Mouse (Mus musculus) liver, embryonic 14.5 days (tissue): Measurements from ENCODE around the gene Smad3. TPM values are rescaled to one million over a fixed set of nuclear protein-coding genes. Genes with fewer than 3 reads are reported as not detected.

Experiments
- ATAC-seq: fragments of 200-750 bp; cut with Nextera tagmentation; 2 replicates; pipeline ENCODE4 v1.8.0; 2017; ENCODE audit warnings: moderate number of reproducible peaks, mild to moderate bottlenecking, moderate library complexity; ENCODE audit not compliant: insufficient read depth
- DNase-seq, 3 experiments: peaks; one replicate each; pipeline ENCODE4 v3.0.0-alpha.2; 2012 to 2013; ENCODE audit warnings: low read depth in 3 of 3, low spot score in 3 of 3
- H3K27ac ChIP-seq: fragments of 300-500 bp; sonication (generic); 2 replicates; pipeline ENCODE4 v1.5.1; 2014; ENCODE audit warnings: moderate library complexity, mild to moderate bottlenecking, control low read depth, inconsistent platforms
- H3K27me3 ChIP-seq: fragments of 300-500 bp; sonication (generic); 2 replicates; pipeline ENCODE4 v1.6.1; 2014; ENCODE audit warnings: mild to moderate bottlenecking, low read length, moderate library complexity; ENCODE audit not compliant: control insufficient read depth, insufficient read depth
- H3K36me3 ChIP-seq: fragments of 300-500 bp; sonication (generic); replicated peaks from 2 replicates; pipeline ENCODE4 v1.6.1; 2014; ENCODE audit warnings: low read depth; ENCODE audit not compliant: control insufficient read depth, insufficient read depth
- H3K4me1 ChIP-seq, 2 experiments: fragments of 200-500 bp in 1 of 2; fragments of 300-500 bp in 1 of 2; sonication (generic) in 1 of 2; replicated peaks; 2 replicates each; pipeline ENCODE4 v1.6.1; 2012 to 2014; ENCODE audit warnings: antibody characterized with exemption in 1 of 2, inconsistent platforms in 1 of 2, low read length in 1 of 2; ENCODE audit not compliant: control insufficient read depth in 2 of 2, insufficient read depth in 2 of 2
- H3K4me2 ChIP-seq: fragments of 300-500 bp; sonication (generic); 2 replicates; pipeline ENCODE4 v1.6.1; 2014; ENCODE audit warnings: low read depth, mild to moderate bottlenecking, control low read depth, moderate library complexity
- H3K4me3 ChIP-seq, 2 experiments: fragments of 200-500 bp in 1 of 2; fragments of 300-500 bp in 1 of 2; sonication (generic) in 1 of 2; 2 replicates each; pipeline ENCODE4 v1.5.1; 2012 to 2014; ENCODE audit warnings: low read depth in 2 of 2, low read length in 2 of 2, mild to moderate bottlenecking in 2 of 2, control low read depth in 1 of 2, inconsistent platforms in 1 of 2, moderate library complexity in 1 of 2; ENCODE audit not compliant: insufficient read depth in 1 of 2
- H3K9ac ChIP-seq: fragments of 300-500 bp; sonication (generic); replicated peaks from 2 replicates; pipeline ENCODE4 v1.6.1; 2014; ENCODE audit warnings: mild to moderate bottlenecking, control low read depth, moderate library complexity
- H3K9me3 ChIP-seq: fragments of 300-500 bp; sonication (generic); 2 replicates; pipeline ENCODE4 v1.6.1; 2016; ENCODE audit warnings: low read length, mixed read lengths; ENCODE audit not compliant: control insufficient read depth
- CTCF ChIP-seq: IDR thresholded peaks from 2 replicates; pipeline ENCODE4 v1.5.1; 2016; ENCODE audit warnings: antibody characterized with exemption, low read depth, control low read depth
- EP300 ChIP-seq: IDR thresholded peaks from 2 replicates; pipeline ENCODE4 v1.6.1; 2016; ENCODE audit warnings: antibody characterized with exemption, low read depth
- WGBS: fragments of 180-500 bp; shearing (Covaris S2); extraction: QIAGEN DNeasy Blood & Tissue Kit; methylation state at CpG from one replicate; pipeline ENCODE4 v1.1.7; 2014; ENCODE audit not compliant: insufficient replicate concordance; 5-methylcytosine and 5-hydroxymethylcytosine counted together
- polyA plus RNA-seq, 2 experiments: library from polyadenylated mRNA; depleted of rRNA in 1 of 2; stranded (reverse) in 1 of 2; unstranded in 1 of 2; fragments of >200 nt; fragmentation: Nextera tagmentation in 1 of 2; extraction: Ambion mirVana in 1 of 2; gene quantifications; 2 replicates each; pipeline versions ENCODE4 v1.2.1 to v1.2.3; 2012 to 2014

Gene Smad3
- polyA plus RNA-seq, 2 experiments = 1.7 to 3.2 TPM

DNA sequence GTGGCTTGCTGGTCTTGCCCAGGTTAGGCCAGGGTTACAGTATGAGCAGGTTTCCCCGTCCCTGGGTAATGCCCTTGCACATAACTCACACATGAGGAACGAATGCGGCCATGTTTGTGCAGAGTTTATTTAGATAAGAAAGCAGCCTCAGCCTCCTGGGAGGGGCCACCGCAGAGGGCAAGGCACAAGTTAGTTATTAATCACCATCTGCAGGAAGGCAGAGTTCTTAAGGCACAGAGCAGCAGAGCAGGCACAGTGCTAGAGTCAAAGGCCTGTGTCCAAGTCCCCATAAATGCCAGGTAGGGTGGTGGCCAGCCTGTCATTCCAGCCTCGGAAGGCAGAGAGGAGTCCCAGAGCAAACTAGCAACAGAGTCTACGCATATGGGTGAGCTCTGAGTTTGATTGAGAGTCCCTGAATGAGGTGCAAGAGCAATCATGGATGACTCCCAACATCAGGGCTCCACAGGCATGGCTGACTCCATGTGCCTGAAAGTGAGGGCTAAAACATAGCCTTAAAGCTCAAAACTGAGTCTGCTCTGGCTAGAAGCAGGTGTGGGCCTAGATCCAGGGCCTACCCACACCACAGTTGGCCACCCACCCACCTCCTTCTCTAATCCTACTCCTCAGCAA is 17.2 kb upstream of the Smad3 start:
- 30% methylated on average over 6 of the region's 6 CpGs for WGBS
- H3K27ac ChIP-seq = peak overlapping the region; percentile 41
- TF ChIP-seq EP300 = 0 out of 2 replicates have a peak, but pooled peaks have one; percentile 14
- no peak for TF ChIP-seq CTCF
- peaks cover 15 to 24% of the 10 kb centered on the region in 2 experiments for H3K4me1 ChIP-seq
- no peaks in the 10 kb centered on the region for H3K27me3 ChIP-seq
- no peaks in the 10 kb centered on the region for H3K9me3 ChIP-seq
- H3K36me3 ChIP-seq = no peaks in the 10 kb centered on the region
- H3K9ac ChIP-seq = no peak overlapping the region
- peak in 1 of 3 experiments; percentile 51 for DNase-seq
- peak; percentile 88 for ATAC-seq
- H3K4me2 ChIP-seq = peak overlapping the region; percentile 34
- 0 out of 4 replicates have a peak overlapping the region, but pooled peaks of 1 of the 2 experiments have one; percentile 5 for H3K4me3 ChIP-seq

- Histone ChIP-seq H3K4me1 (peaks cover 15 to 18% of the 10 kb centered on the region in 2 experiments), H3K27me3 (no peaks in the 10 kb centered on the region), H3K9me3 (no peaks in the 10 kb centered on the region), H3K36me3 (no peaks in the 10 kb centered on the region), H3K4me2 (no peak overlapping the region), H3K9ac (no peak overlapping the region), H3K27ac (no peak overlapping the region), H3K4me3 (no peak overlapping the region)
- no peak for ATAC-seq
- DNase-seq = no peak
- no peak for TF ChIP-seq EP300
- no peak for TF ChIP-seq CTCF
- 73% methylated on average over 10 of the region's 10 CpGs for WGBS
Observed at GRCm38 (mm10) chr9:63772452-63772851, 14.7 kb upstream of the Smad3 start.

- WGBS = 39% methylated on average over 5 of the region's 5 CpGs
- no peak for ATAC-seq
- Histone ChIP-seq H3K4me3 (no peak overlapping the region), H3K27ac (no peak overlapping the region), H3K36me3 (no peaks in the 10 kb centered on the region), H3K4me1 (peaks cover 15 to 18% of the 10 kb centered on the region in 2 experiments), H3K27me3 (no peaks in the 10 kb centered on the region), H3K9me3 (no peaks in the 10 kb centered on the region), H3K4me2 (no peak overlapping the region), H3K9ac (no peak overlapping the region)
- TF ChIP-seq EP300 = no peak
- no peak for TF ChIP-seq CTCF
- no peak for DNase-seq
Observed at GRCm38 (mm10) chr9:63771676-63772075, 13.9 kb upstream of the Smad3 start.

DNA sequence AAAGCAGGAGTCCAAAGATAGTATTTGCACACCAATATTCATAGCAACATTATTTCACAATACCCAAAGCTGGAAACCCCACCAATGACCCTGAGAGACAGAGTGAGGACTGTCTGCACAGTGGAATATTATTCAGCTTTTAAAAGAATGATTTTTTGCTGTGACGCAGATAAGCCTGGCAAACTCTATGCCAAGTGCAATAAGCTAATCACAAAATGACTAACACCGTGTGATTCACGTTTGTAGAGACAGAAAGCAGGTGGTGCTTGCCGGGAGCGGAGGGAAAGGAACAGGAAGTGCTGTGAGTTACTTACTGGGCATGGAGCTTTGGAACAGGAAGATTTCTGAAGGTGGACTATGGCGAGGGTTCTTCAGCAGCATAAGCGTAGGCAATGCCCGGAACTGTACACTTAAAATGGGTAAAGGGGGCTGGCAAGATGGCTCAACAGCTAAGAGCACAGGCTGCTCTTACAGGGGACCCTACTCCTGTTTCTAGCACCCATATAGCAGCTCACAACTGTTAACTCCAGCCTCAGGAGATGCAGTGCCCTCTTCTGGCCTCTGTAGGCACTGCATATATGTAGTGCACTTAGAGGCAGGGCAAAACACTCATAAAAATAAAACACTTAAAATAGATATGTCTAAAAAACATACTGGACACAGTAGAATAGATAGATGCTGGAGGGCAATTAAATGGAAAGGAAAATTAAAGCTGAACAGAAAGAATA is 3.7 kb upstream of the Smad3 start:
- H3K9ac ChIP-seq = no peak overlapping the region
- peaks cover 2% of the 10 kb centered on the region; the same call in 1 of the 2 replicates for H3K9me3 ChIP-seq
- no peak overlapping the region for H3K27ac ChIP-seq
- WGBS = 84% methylated on average over 8 of the region's 8 CpGs
- ATAC-seq (no peak), DNase-seq (no peak)
- no peak overlapping the region for H3K4me3 ChIP-seq
- H3K27me3 ChIP-seq = no peaks in the 10 kb centered on the region
- no peak overlapping the region for H3K4me2 ChIP-seq
- no peaks in the 10 kb centered on the region for H3K36me3 ChIP-seq
- H3K4me1 ChIP-seq = peaks cover 11 to 26% of the 10 kb centered on the region in 2 experiments
- TF ChIP-seq CTCF = peak; percentile 61
- no peak for TF ChIP-seq EP300

DNA sequence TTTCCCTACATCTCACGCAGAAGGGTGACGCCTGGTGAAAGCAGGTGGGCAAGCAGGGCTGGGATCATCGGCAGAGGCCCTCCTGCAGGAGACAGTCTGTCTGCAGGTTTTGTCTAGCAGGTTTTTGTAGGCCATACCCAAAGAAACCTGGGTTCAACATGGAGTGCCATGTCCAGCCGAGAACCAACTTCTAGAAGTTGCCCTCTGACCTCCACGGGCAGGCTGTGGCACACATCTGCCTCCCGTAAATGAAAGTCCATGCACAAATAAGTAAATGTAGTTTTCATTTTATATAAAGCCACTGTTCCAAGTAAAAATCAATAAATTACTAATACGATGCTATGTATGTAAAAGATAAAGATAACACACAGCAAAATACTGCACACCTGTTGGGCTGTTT is 3.0 kb upstream of the Smad3 start:
- no peak overlapping the region for H3K9ac ChIP-seq
- H3K27me3 ChIP-seq = no peaks in the 10 kb centered on the region
- H3K36me3 ChIP-seq = no peaks in the 10 kb centered on the region
- peaks cover 2% of the 10 kb centered on the region; the same call in 1 of the 2 replicates for H3K9me3 ChIP-seq
- no peak for TF ChIP-seq CTCF
- no peak for TF ChIP-seq EP300
- 87% methylated on average over 7 of the region's 7 CpGs for WGBS
- H3K4me1 ChIP-seq = peaks cover 18 to 32% of the 10 kb centered on the region in 2 experiments
- H3K27ac ChIP-seq = no peak overlapping the region
- H3K4me2 ChIP-seq = no peak overlapping the region
- no peak overlapping the region for H3K4me3 ChIP-seq
- no peak for DNase-seq
- ATAC-seq = no peak
